Mouse (Mus musculus) liver, adult 2 months (tissue): Measurements from ENCODE around the gene Prdx6b. TPM values are rescaled to one million over a fixed set of nuclear protein-coding genes. Genes with fewer than 3 reads are reported as not detected.

Source experiments
- DNase-seq: peaks from one replicate; pipeline ENCODE4 v3.0.0-alpha.2; 2011; ENCODE audit warnings: low read depth, low spot score; ENCODE audit errors: extremely low read depth
- H3K27ac ChIP-seq: fragments of 200-500 bp; replicated peaks from 2 replicates; pipeline ENCODE4 v1.5.1; 2012; ENCODE audit warnings: low read depth, mild to moderate bottlenecking, control low read depth, inconsistent platforms, low read length; ENCODE audit not compliant: insufficient read depth
- H3K27me3 ChIP-seq: fragments of 200-500 bp; 2 replicates; pipeline ENCODE4 v1.6.1; 2012; ENCODE audit warnings: mild to moderate bottlenecking, moderate library complexity, low read length, inconsistent platforms; ENCODE audit not compliant: control insufficient read depth, insufficient read depth
- H3K36me3 ChIP-seq: fragments of 200-500 bp; 2 replicates; pipeline ENCODE4 v1.6.1; 2012; ENCODE audit warnings: low read length, inconsistent platforms; ENCODE audit not compliant: control insufficient read depth, insufficient read depth
- H3K4me1 ChIP-seq: fragments of 200-500 bp; 2 replicates; pipeline ENCODE4 v1.6.1; 2011; ENCODE audit warnings: low read length; ENCODE audit not compliant: control insufficient read depth, insufficient read depth
- H3K4me3 ChIP-seq: fragments of 200-500 bp; 2 replicates; pipeline ENCODE4 v1.5.1; 2011; ENCODE audit warnings: low read depth, mild to moderate bottlenecking, control low read depth, low read length, moderate library complexity; ENCODE audit not compliant: insufficient read depth
- H3K79me2 ChIP-seq: fragments of 200-500 bp; 2 replicates; pipeline ENCODE4 v1.6.1; 2012; ENCODE audit warnings: inconsistent platforms, mild to moderate bottlenecking, low read length, moderate library complexity; ENCODE audit not compliant: control insufficient read depth, insufficient read depth
- H3K9ac ChIP-seq: fragments of 200-500 bp; 2 replicates; pipeline ENCODE4 v1.6.1; 2012; ENCODE audit warnings: low read depth, mild to moderate bottlenecking, control low read depth, inconsistent platforms, low read length
- CTCF ChIP-seq: fragments of 200-500 bp; IDR thresholded peaks from 2 replicates; pipeline ENCODE4 v1.5.1; 2011; ENCODE audit warnings: low read depth, low read length, control low read depth
- POLR2A ChIP-seq: fragments of 200-500 bp; IDR thresholded peaks from 2 replicates; pipeline ENCODE4 v1.6.1; 2011; ENCODE audit warnings: low read length, control low read depth; ENCODE audit not compliant: insufficient read depth; ENCODE audit errors: extremely low read depth
- WGBS: fragments of 180-500 bp; shearing (Covaris S2); methylation state at CpG from one replicate; pipeline ENCODE4 v1.1.7; 2018; 5-methylcytosine and 5-hydroxymethylcytosine counted together
- polyA plus RNA-seq: library from polyadenylated mRNA; depleted of rRNA; stranded (reverse); fragments of >200 nt; gene quantifications from 2 replicates; pipeline ENCODE4 v1.2.3, GENCODE M21; 2012; rRNA removed
- total RNA-seq: library from RNA; depleted of rRNA; stranded (reverse); fragments of >200 nt; gene quantifications from 2 replicates; pipeline ENCODE4 v1.2.3, GENCODE M21; 2014; rRNA removed

Gene Prdx6b
- total and polyA plus RNA-seq, 2 experiments, result not detected

- Histone ChIP-seq H3K9ac (no peak overlapping the region), H3K27ac (no peak overlapping the region), H3K36me3 (peaks cover 44% of the 10 kb centered on the region), H3K79me2 (no peaks in the 10 kb centered on the region), H3K4me3 (no peak overlapping the region), H3K27me3 (no peaks in the 10 kb centered on the region), H3K4me1 (no peaks in the 10 kb centered on the region)
- no peak for TF ChIP-seq POLR2A
- no peak for TF ChIP-seq CTCF
- WGBS, result 92% methylated on average over 6 of the region's 6 CpGs
- DNase-seq, result no peak
These were observed 35.0 kb downstream of the Prdx6b start for GRCm38 (mm10) chr2:80327272-80327671.

- WGBS, result 98% methylated on average over 7 of the region's 7 CpGs
- Histone ChIP-seq H3K27me3 (no peaks in the 10 kb centered on the region), H3K4me1 (no peaks in the 10 kb centered on the region), H3K4me3 (no peak overlapping the region), H3K27ac (no peak overlapping the region), H3K9ac (no peak overlapping the region), H3K79me2 (no peaks in the 10 kb centered on the region), H3K36me3 (peaks cover 40% of the 10 kb centered on the region)
- no peak for TF ChIP-seq POLR2A
- no peak for TF ChIP-seq CTCF
- no peak for DNase-seq
These were observed 36.8 kb downstream of the Prdx6b start for GRCm38 (mm10) chr2:80328961-80329653.

GRCm38 (mm10) chr2:80340537-80340936 is 48.3 kb downstream of the Prdx6b start:
- no peaks in the 10 kb centered on the region for H3K27me3 ChIP-seq
- no peak overlapping the region for H3K4me3 ChIP-seq
- no peak overlapping the region for H3K9ac ChIP-seq
- H3K79me2 ChIP-seq, result no peaks in the 10 kb centered on the region
- no peaks in the 10 kb centered on the region for H3K4me1 ChIP-seq
- TF ChIP-seq CTCF (no peak), POLR2A (no peak)
- no peak for DNase-seq
- WGBS, result 98% methylated on average over 9 of the region's 9 CpGs
- H3K36me3 ChIP-seq, result peaks cover 62% of the 10 kb centered on the region
- no peak overlapping the region for H3K27ac ChIP-seq

Other genes with a start within 250 kb of the Prdx6b start
- gene Pde1a, start 163.0 kb upstream of the Prdx6b start, total RNA-seq, result 5.4 and 6.3 TPM in 2 replicates
- 1.4 and 1.5 TPM in 2 replicates for gene Pde1a, start 163.0 kb upstream of the Prdx6b start, polyA plus RNA-seq
- 22.5 and 22.8 TPM in 2 replicates for gene Dnajc10, start 23.0 kb downstream of the Prdx6b start, total RNA-seq
- gene Dnajc10, start 23.0 kb downstream of the Prdx6b start, polyA plus RNA-seq, result 6.8 and 7.0 TPM in 2 replicates
- gene Frzb, start 155.2 kb downstream of the Prdx6b start, total RNA-seq, result 0.74 and 1.6 TPM in 2 replicates
- gene Frzb, start 155.2 kb downstream of the Prdx6b start, polyA plus RNA-seq, result 0.75 and 1.0 TPM in 2 replicates